Mouse (Mus musculus): ENCODE results near the gene Hmox1. TPM values are rescaled to one million over a fixed set of nuclear protein-coding genes. Genes with fewer than 3 reads are reported as not detected.

Gene Hmox1
- 2.2 TPM for polyA plus RNA-seq (2014; fragmentation: Illumina TruSeq; extraction: RNeasy Lipid Tissue Mini Kit (QIAGEN cat#74804); ENCODE audit: low read depth, low replicate concordance)

GRCm38 (mm10) chr8:75093399-75094156 is at the start of gene Hmox1:
Hmox1 (plus strand) TSS chr8:75093621.

DNA sequence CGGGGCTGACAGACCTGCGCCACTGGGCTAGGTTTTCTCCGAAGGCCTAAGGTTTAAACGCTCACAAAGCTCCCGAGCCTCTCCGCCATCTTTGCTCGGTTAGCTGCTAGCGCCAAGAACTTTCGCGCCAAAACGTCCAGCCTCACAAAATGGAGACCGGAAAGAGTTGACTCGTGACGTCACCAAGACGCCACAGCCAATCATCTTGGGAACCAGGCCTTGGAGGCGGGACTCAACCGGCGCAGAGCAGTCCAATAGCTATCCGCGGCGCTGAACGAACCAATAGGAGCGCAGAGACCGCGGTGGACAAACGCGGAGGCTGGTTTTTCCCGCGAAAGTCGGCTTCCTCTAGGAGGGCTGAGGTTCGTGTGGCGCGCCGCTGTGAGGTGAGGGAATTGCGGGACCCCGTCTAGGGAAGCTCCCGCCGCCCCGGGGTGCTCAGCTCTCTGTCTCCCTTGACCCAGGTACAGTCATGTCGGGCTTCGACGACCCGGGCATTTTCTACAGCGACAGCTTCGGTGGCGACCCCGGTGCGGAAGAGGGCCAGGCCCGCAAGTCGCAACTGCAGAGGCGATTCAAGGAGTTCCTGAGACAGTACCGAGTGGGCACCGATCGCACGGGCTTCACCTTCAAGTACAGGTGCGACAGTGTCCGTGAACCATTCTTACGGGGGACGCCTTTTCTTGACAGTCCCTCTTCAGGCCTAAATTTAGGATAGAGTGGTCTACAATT is 16.0 kb downstream of the Hmox1 start, which contains the start of gene Mcm5:
Gene Mcm5 (plus strand): TSS at position 334 of the 732 bp plus-strand sequence.

Other genes starting within 250 kb of the Hmox1 start
- not detected for gene Isx, start 220.4 kb upstream of the Hmox1 start, polyA plus RNA-seq (2014; fragmentation: Illumina TruSeq; extraction: RNeasy Lipid Tissue Mini Kit (QIAGEN cat#74804); ENCODE audit: low read depth, low replicate concordance)
- 10.1 TPM for gene Hmgxb4, start 100.3 kb upstream of the Hmox1 start, polyA plus RNA-seq (2014; fragmentation: Illumina TruSeq; extraction: RNeasy Lipid Tissue Mini Kit (QIAGEN cat#74804); ENCODE audit: low read depth, low replicate concordance)
- 4.8 TPM for gene Tom1, start 59.9 kb upstream of the Hmox1 start, polyA plus RNA-seq (2014; fragmentation: Illumina TruSeq; extraction: RNeasy Lipid Tissue Mini Kit (QIAGEN cat#74804); ENCODE audit: low read depth, low replicate concordance)
- 3.8 TPM for gene Mcm5, start 15.9 kb downstream of the Hmox1 start, polyA plus RNA-seq (2014; fragmentation: Illumina TruSeq; extraction: RNeasy Lipid Tissue Mini Kit (QIAGEN cat#74804); ENCODE audit: low read depth, low replicate concordance)
- 0.36 TPM for gene Rasd2, start 120.3 kb downstream of the Hmox1 start, polyA plus RNA-seq (2014; fragmentation: Illumina TruSeq; extraction: RNeasy Lipid Tissue Mini Kit (QIAGEN cat#74804); ENCODE audit: low read depth, low replicate concordance)